Mouse (Mus musculus) left cerebral cortex, postnatal 36 days (tissue): Measurements from ENCODE around the gene Erbb2. TPM values are rescaled to one million over a fixed set of nuclear protein-coding genes. Genes with fewer than 3 reads are reported as not detected.

Experiments used
- DNase-seq, 2 experiments: peaks; one replicate each; pipeline ENCODE4 v3.0.0; 2021 to 2022; ENCODE audit warnings: low spot score in 2 of 2, mixed read lengths in 1 of 2
- intact Hi-C: fragments of 180-260 bp; cut with DNase I; formaldehyde crosslinking; loops from one replicate; pipeline ENCODE4 v1.15.1; 2025
- total RNA-seq, 2 experiments: library from RNA; stranded (reverse); gene quantifications; 2 replicates each; pipeline ENCODE4 v1.2.3; 2021

The Erbb2 gene
- total RNA-seq, 2 experiments from 2014 or later: 1.7 to 2.4 TPM

DNA sequence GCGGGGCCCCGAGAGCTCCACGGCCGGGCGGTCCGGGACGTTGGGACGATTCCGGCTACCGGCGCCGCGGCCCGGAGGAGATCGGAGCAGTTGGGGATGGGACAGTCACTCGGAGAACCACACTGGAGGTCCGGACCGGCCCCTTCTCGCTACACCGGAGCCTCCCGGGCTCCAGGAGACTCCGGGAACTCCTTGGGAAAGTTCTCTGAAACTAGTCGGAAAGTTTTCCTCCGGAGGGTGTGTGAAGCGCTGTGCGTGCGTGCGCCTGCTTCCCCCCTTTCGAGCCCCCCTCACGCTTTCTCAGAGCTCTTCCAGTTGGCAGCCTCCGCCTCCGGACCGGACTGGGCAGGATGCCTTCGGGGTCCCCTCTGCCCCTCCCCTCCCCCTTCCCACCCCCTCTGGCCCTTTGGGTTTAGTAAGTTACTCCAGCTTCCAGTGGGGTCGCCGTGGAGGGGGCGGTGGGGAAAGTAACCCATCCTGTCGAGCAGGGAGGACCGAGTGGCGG lies 579 bp downstream of the Erbb2 start:
- intact Hi-C loops: no loop called here

GRCm38 (mm10) chr11:98413731-98414130 lies 1.5 kb downstream of the Erbb2 start:
- intact Hi-C loops: no loop called here
- no peak for DNase-seq

More for the DNA sequence above, 579 bp downstream of the Erbb2 start:
- DNase-seq: no peak

DNA sequence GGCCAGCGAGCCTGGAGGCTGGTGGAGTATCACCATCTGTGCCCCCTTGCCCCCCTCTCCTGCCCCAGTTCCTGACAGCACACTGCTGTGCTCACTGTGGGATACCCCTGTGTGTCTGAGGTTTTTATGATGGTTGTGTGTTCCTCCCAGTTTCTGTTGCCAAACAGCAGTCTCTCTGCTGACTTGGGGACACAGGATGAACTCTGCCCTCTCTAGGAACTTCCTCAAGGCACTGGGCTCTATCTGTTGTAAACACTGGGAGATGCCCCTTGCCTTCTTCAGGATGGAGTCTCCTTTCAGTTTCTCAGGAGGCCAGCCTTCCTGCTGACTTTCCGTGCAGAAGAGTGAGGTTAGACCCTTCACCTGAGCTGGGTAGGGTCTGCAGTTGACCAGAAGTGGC lies 1.9 kb downstream of the Erbb2 start:
- DNase-seq: no peak

GRCm38 (mm10) chr11:98417074-98417473 lies 4.8 kb downstream of the Erbb2 start:
- DNase-seq: no peak
- intact Hi-C loops: no loop called here

More for the DNA sequence above, 1.9 kb downstream of the Erbb2 start:
- intact Hi-C loops: no loop called here

GRCm38 (mm10) chr11:98418273-98418672 lies 6.0 kb downstream of the Erbb2 start:
- DNase-seq: no peak
- intact Hi-C loops: no loop called here

DNA sequence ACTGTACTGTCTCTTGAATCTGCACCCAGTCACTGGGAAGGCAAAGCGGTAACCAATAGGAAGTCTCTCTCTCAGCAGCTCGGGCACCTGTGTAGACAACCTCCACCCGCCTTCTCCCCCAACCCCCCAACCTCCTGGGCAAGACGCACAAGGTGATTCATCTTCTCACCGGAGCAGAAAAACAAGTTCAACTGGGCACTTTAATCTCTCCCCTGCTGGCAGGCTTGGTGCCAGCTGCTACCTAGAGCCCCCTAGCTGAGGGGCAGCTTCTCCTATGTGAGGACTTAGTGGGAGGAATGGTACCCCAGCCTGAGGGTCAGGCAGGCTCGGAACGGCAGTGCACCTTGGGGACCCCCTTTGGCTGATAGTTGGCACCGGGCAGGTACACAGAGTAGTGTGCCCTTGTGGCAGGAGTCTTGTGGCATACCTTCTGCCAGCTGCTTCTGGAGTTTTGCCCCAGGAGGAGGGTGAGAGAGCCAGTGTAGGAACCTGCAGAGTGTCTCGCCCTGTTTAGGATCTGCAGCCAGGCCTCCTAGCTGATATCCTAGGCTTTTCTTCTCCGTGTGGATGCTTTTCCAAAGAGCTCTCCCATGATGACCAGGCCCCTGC lies 6.8 kb downstream of the Erbb2 start:
- intact Hi-C loops: no loop called here

GRCm38 (mm10) chr11:98426592-98426991 lies 14.3 kb downstream of the Erbb2 start:
- DNase-seq: no peak
- intact Hi-C loops: no loop called here

More for the DNA sequence above, 6.8 kb downstream of the Erbb2 start:
- DNase-seq: no peak

GRCm38 (mm10) chr11:98428436-98428835 lies 16.2 kb downstream of the Erbb2 start:
- DNase-seq: no peak
- intact Hi-C loops: no loop called here

DNA sequence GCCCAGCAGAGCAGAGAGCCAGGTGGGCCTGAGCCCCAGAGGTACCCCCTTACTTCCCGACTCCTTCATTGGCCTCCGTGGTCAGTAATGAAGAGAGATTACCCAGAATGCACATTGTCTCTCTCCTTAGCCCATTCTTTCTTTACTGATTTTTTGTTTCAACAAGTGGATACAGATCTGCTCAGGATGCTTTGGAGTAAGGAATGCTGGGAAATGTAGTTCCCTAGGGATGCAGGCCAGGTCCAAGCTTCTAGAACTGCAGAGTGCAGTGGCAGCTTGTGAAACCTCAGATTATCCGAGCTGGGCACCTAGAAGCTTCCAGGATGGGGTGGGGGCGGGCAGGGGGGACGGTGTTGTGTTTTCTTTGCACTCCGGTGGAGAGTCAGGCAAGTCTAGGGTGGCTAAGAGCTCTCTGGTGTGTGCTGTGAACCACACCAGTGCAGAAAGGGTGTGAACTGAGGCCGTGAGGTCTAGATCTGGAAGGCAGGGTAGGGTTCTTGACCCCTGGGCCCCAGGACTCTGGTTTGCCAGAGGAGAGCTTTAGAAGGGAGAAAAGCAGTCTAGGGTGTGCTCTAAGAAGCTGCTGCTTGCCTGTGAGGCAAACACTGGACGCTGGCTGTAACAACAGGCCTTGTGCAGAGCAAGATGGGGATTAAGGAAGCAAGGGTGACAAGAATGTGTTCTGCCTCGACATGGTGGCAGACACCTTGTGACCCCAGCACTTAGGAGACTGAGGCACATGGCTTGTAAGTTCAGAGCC lies 19.7 kb downstream of the Erbb2 start:
- intact Hi-C loops: no loop called here
- DNase-seq: no peak

- intact Hi-C loops: loop anchor here (5.0 kb wide), 1 partner anchor 93 kb away; no protein-coding TSS in a partner anchor
- no peak for DNase-seq
These were observed 23.5 kb downstream of the Erbb2 start for GRCm38 (mm10) chr11:98435723-98436122.

DNA sequence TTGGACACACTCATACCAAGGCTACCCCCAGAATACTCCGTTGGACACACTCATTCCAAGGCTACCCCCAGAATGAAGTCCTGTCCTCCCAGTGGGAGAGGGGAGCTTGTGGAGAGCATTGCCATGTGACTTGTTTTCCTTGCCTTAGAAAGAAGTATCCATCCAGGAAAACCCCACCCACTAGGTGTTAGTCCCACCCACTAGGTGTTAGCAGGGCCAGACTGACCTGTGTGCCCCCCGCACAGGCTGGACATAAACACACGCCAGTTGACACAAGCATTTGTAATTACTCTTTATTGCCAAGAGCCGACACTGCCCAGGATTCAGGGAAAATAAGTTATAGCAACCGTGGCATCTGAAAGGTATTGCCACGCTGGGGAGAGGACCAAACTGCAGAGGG lies 25.2 kb downstream of the Erbb2 start:
- no peak for DNase-seq
- intact Hi-C loops: loop anchor here (5.0 kb wide), 1 partner anchor 95 kb away; no protein-coding TSS in a partner anchor

DNA sequence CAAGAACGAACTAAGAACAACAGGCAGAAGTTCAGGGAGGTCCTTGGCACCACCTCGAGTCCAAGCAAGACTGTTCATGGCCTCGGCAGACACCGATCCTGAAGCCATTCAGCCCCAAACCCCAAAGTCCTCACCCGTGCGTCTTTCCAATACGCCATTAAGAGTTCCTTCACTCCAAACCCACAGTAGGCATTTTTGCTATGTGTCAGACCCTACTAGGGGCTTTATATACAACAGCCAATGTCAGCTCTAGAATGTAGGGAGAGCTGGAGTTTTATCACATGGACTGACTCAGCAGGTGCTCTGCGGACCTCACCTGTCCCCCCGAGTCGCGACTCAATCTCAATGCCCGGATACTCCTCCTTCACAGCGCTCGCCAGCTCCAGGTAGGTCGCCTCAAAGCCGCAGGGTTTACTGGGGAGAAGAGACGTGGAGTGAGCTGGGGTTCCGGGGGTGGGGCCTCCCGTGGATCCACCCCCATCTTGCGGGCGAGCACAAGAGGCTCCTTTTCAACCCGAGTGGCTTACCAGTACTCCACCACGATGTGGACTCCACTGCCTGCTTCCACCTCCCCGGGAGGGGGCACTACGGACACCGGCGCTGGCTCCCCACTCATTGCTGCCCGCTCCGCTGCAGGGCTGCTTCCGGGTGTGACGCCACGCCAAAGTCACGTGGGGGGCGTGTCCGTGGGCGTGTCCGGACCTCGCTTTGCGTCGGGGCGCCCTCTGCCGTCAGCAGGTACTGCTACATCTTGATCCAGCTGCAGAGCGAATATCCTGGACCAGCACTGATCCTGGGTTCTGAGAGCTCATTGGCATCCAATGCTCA lies 26.3 kb downstream of the Erbb2 start, which contains the start of gene Mien1:
Gene Mien1 (minus strand): TSS at position 661 of the 828 bp plus-strand sequence.
- DNase-seq: peak; percentile 96
- intact Hi-C loops: loop anchor here (5.0 kb wide), 1 partner anchor 96 kb away; no protein-coding TSS in a partner anchor

GRCm38 (mm10) chr11:98443688-98444087 lies 31.4 kb downstream of the Erbb2 start:
- intact Hi-C loops: no loop called here
- no peak for DNase-seq

GRCm38 (mm10) chr11:98445238-98445637 lies 33.0 kb downstream of the Erbb2 start:
- intact Hi-C loops: no loop called here
- DNase-seq: no peak

DNA sequence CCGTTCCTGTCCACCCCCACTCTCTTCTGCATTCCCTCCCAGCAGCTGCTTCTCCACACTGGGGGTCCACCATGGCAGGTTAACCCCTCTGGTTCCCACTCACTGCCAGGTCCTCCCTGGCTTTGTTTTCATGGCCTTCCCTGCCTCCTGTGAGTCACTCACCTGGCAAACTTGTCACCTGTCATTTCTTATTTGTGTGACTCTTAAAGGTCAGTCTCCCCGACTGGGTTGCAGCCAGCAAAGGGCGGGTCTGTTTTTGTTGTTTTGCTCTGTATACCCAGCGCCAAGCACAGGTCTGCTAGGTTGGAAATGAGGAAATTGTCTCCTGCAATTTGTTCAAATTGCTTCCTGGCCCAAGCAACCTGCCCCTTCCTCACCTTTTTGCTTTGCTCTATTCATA lies 33.4 kb downstream of the Erbb2 start:
- DNase-seq: no peak
- intact Hi-C loops: no loop called here

DNA sequence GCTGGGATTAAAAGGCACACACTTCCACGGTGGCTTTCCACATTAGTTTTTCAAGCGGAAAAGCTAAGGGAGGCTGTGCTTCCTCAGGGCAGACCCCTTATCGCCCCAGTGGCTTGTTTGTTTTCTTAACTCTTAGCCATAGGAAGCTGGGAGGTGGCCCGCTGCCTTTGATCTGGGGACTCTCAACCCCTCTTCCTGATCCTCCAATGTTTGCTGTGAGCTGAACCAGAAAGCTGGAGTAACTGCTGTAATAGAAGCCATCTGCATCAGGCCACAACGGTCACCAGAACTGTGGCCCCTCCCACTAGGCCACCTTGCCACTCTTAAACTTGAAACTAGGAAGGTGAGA lies 33.9 kb downstream of the Erbb2 start, which contains the start of gene Grb7:
Gene Grb7 (plus strand): TSS at position 182 of the 349 bp plus-strand sequence.
- DNase-seq: no peak
- intact Hi-C loops: no loop called here

GRCm38 (mm10) chr11:98446562-98447474 lies 34.5 kb downstream of the Erbb2 start:
- intact Hi-C loops: no loop called here
- no peak for DNase-seq

GRCm38 (mm10) chr11:98447475-98447834 lies 35.2 kb downstream of the Erbb2 start:
- DNase-seq: no peak
- intact Hi-C loops: no loop called here

DNA sequence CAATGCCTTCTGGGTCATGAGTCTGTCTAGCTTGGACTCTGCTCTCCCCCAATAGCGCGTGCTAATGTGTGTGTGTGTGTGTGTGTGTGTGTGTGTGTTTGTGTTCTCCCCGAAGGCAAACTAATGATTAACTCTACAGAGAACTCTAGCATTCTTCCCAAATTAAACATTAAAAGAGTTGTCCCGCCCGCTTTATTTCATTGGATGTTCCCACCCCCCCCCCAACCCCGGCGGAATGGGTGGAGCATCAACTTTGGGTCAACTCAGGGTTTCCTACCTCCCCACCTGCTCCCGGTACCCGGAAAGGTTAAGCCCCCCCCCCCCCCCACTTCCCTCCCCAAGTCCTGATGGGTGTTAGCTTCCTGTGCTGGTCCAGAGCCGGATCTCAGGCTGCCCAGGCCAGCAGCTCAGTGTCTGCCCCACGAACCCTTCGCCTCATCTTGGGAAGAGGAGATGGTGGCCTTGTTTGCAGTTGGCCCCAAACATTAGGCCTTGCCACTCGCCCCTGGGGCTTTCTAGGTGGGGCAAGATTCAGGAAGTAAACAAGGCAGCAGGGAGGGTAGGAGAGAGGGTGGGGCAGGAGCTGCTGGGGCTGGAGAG lies 36.0 kb downstream of the Erbb2 start:
- intact Hi-C loops: no loop called here
- DNase-seq: no peak
